Mouse (Mus musculus): Measurements from ENCODE around the gene Plpp6. TPM values are rescaled to one million over a fixed set of nuclear protein-coding genes. Genes with fewer than 3 reads are reported as not detected.
A peak's percentile ranks its signal among the peaks of the same experiment; 100 is the strongest.

Plpp6 gene
- 7.3 and 8.8 TPM in 2 replicates for polyA plus RNA-seq (2014; fragmentation: Nextera tagmentation; extraction: Ambion mirVana)

GRCm38 (mm10) chr19:28963842-28964551 is at the start of gene Plpp6:
Plpp6 (plus strand) TSS chr19:28963953.
- peak within 1 kb of the TSS; percentile 77 for H3K4me3 ChIP-seq (ENCODE audit: low read depth, low read length)
- H3K9ac ChIP-seq (ENCODE audit: low read length): peak within 1 kb of the TSS; percentile 84
- H3K4me2 ChIP-seq: peak within 1 kb of the TSS; percentile 92
- peak within 1 kb of the TSS; percentile 22; the same call in 1 of the 2 replicates for H3K27ac ChIP-seq (ENCODE audit: low read depth, low read length)
- WGBS: under 1% methylated on average over 49 of the region's 73 CpGs
- peaks cover 14% of the 10 kb centered on the region for H3K4me1 ChIP-seq (ENCODE audit: control insufficient read depth, insufficient read depth, low read length)
- no peaks in the 10 kb centered on the region for H3K36me3 ChIP-seq (ENCODE audit: control insufficient read depth, insufficient read depth, low read length)
- H3K9me3 ChIP-seq (ENCODE audit: control insufficient read depth, low read length): no peaks in the 10 kb centered on the region
- H3K27me3 ChIP-seq (ENCODE audit: control insufficient read depth, insufficient read depth, low read length): peaks cover 3% of the 10 kb centered on the region; the same call in 1 of the 2 replicates
- ATAC-seq (ENCODE audit: low FRiP score): peak; percentile 86
- peak; percentile 96 for DNase-seq (ENCODE audit: low spot score, missing footprints)

DNA sequence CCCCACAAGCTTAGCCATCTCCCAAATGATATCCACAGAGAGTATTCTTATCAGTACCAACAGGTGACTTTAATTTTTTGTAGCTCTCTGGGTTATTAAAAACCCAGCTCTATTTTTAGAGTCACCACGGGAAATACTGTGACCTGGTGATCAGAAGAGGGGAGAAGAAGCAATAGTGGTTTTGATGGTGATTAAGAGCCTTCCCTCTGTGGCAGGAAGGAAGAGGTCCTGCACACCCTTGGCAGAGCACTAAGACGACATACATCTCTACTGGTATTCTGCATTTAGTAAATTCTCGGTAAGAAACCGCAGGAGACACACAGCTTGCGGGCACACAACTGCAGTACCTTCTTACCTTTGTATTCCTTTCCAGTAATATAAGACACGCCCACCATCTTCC is 49.2 kb upstream of the Plpp6 start:
- H3K4me3 ChIP-seq (ENCODE audit: low read depth, low read length): no peak overlapping the region
- no peaks in the 10 kb centered on the region; the same call in 1 of the 2 replicates for H3K4me1 ChIP-seq (ENCODE audit: control insufficient read depth, insufficient read depth, low read length)
- ATAC-seq (ENCODE audit: low FRiP score): no peak
- H3K9ac ChIP-seq (ENCODE audit: low read length): no peak overlapping the region
- H3K27ac ChIP-seq (ENCODE audit: low read depth, low read length): no peak overlapping the region
- H3K36me3 ChIP-seq (ENCODE audit: control insufficient read depth, insufficient read depth, low read length): no peaks in the 10 kb centered on the region
- H3K27me3 ChIP-seq (ENCODE audit: control insufficient read depth, insufficient read depth, low read length): no peaks in the 10 kb centered on the region
- WGBS: 86% methylated on average over 6 of the region's 6 CpGs
- DNase-seq (ENCODE audit: low spot score, missing footprints): no peak
- H3K9me3 ChIP-seq (ENCODE audit: control insufficient read depth, low read length): no peaks in the 10 kb centered on the region
- no peak overlapping the region for H3K4me2 ChIP-seq

- ATAC-seq (ENCODE audit: low FRiP score) (no peak), DNase-seq (ENCODE audit: low spot score, missing footprints) (no peak)
- no peaks in the 10 kb centered on the region for H3K9me3 ChIP-seq (ENCODE audit: control insufficient read depth, low read length)
- no peak overlapping the region for H3K4me3 ChIP-seq (ENCODE audit: low read depth, low read length)
- 71% methylated on average over 2 of the region's 2 CpGs for WGBS
- no peaks in the 10 kb centered on the region for H3K36me3 ChIP-seq (ENCODE audit: control insufficient read depth, insufficient read depth, low read length)
- no peaks in the 10 kb centered on the region for H3K27me3 ChIP-seq (ENCODE audit: control insufficient read depth, insufficient read depth, low read length)
- H3K4me2 ChIP-seq: no peak overlapping the region
- H3K27ac ChIP-seq (ENCODE audit: low read depth, low read length): no peak overlapping the region
- no peaks in the 10 kb centered on the region; the same call in 1 of the 2 replicates for H3K4me1 ChIP-seq (ENCODE audit: control insufficient read depth, insufficient read depth, low read length)
- H3K9ac ChIP-seq (ENCODE audit: low read length): no peak overlapping the region
Observed at GRCm38 (mm10) chr19:28915602-28916250, 48.0 kb upstream of the Plpp6 start.

DNA sequence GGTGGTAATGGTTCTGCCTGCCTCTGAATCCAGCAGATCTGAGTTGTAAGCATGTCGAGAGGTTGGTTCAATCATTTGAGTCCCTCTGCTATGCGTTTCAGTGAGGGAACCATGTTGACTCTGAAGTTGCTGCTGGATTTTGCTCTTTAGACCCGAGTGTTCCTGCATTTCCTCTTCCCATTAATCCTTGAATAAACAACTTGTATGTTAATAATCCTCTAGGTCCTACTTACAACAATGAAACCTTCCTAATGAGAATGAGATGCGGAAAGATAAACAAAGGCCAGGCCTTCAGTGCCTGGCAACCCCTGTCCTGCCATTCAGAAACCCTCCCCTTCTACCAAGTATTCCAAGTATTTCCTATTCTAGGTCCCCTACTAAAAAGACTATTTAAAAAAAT is 47.3 kb upstream of the Plpp6 start:
- 53% methylated on average over 4 of the region's 4 CpGs for WGBS
- Histone ChIP-seq H3K4me1 (ENCODE audit: control insufficient read depth, insufficient read depth, low read length) (no peaks in the 10 kb centered on the region; the same call in 1 of the 2 replicates), H3K27me3 (ENCODE audit: control insufficient read depth, insufficient read depth, low read length) (no peaks in the 10 kb centered on the region), H3K9me3 (ENCODE audit: control insufficient read depth, low read length) (no peaks in the 10 kb centered on the region), H3K9ac (ENCODE audit: low read length) (no peak overlapping the region), H3K4me3 (ENCODE audit: low read depth, low read length) (no peak overlapping the region), H3K36me3 (ENCODE audit: control insufficient read depth, insufficient read depth, low read length) (no peaks in the 10 kb centered on the region), H3K4me2 (no peak overlapping the region), H3K27ac (ENCODE audit: low read depth, low read length) (no peak overlapping the region)
- ATAC-seq (ENCODE audit: low FRiP score): no peak
- no peak for DNase-seq (ENCODE audit: low spot score, missing footprints)

GRCm38 (mm10) chr19:28917839-28918238 is 45.9 kb upstream of the Plpp6 start:
- no peak overlapping the region for H3K4me3 ChIP-seq (ENCODE audit: low read depth, low read length)
- no peak overlapping the region for H3K27ac ChIP-seq (ENCODE audit: low read depth, low read length)
- no peak overlapping the region for H3K9ac ChIP-seq (ENCODE audit: low read length)
- no peaks in the 10 kb centered on the region for H3K27me3 ChIP-seq (ENCODE audit: control insufficient read depth, insufficient read depth, low read length)
- H3K36me3 ChIP-seq (ENCODE audit: control insufficient read depth, insufficient read depth, low read length): no peaks in the 10 kb centered on the region
- H3K4me1 ChIP-seq (ENCODE audit: control insufficient read depth, insufficient read depth, low read length): no peaks in the 10 kb centered on the region; the same call in 1 of the 2 replicates
- H3K4me2 ChIP-seq: no peak overlapping the region
- ATAC-seq (ENCODE audit: low FRiP score) (no peak), DNase-seq (ENCODE audit: low spot score, missing footprints) (peak; percentile 21)
- WGBS: 86% methylated on average over 5 of the region's 5 CpGs
- no peaks in the 10 kb centered on the region for H3K9me3 ChIP-seq (ENCODE audit: control insufficient read depth, low read length)

DNA sequence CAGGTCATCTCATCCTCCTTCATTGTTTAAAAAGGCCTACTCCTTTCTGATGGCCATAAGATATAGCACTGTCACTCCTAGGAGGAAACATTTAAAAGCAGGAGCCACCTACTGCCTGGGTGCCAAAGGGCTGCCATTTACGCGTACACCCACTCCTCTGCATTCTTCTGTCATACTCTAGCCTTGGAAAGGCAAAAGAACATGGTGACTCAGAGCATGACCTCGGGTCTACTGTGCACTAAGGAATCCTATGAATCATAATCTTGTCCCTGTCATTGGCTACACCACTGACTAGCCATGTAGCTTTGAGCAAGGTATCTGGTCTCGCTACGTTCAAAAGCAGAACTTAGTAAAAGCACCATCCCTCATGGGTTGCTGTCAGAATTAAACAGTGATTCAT is 37.4 kb upstream of the Plpp6 start:
- no peak overlapping the region for H3K4me2 ChIP-seq
- DNase-seq (ENCODE audit: low spot score, missing footprints): no peak
- H3K36me3 ChIP-seq (ENCODE audit: control insufficient read depth, insufficient read depth, low read length): no peaks in the 10 kb centered on the region
- no peak overlapping the region for H3K9ac ChIP-seq (ENCODE audit: low read length)
- H3K9me3 ChIP-seq (ENCODE audit: control insufficient read depth, low read length): no peaks in the 10 kb centered on the region
- no peaks in the 10 kb centered on the region for H3K4me1 ChIP-seq (ENCODE audit: control insufficient read depth, insufficient read depth, low read length)
- no peak overlapping the region for H3K27ac ChIP-seq (ENCODE audit: low read depth, low read length)
- no peaks in the 10 kb centered on the region for H3K27me3 ChIP-seq (ENCODE audit: control insufficient read depth, insufficient read depth, low read length)
- no peak for ATAC-seq (ENCODE audit: low FRiP score)
- no peak overlapping the region for H3K4me3 ChIP-seq (ENCODE audit: low read depth, low read length)
- WGBS: 89% methylated on average over 5 of the region's 5 CpGs

DNA sequence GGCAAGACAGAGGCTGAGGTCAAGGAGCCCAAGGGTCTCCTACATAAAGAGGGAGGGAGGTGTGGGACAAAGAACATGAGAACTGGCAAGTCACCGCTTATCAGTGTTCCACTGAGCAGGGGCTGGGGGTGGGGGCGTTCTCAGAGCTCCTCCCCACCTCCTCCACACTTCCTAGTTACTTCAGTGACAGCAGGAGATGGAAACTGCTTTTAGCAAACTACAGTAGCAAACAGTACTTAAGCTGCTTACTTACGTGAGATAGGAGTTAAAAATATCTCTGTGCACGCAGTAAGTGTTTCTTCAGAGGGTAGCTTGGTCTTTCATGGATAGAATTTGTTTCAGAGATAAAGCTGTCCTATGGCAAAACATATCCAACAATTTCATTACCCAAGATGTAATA is 36.4 kb upstream of the Plpp6 start:
- no peak overlapping the region for H3K4me2 ChIP-seq
- H3K9ac ChIP-seq (ENCODE audit: low read length): no peak overlapping the region
- ATAC-seq (ENCODE audit: low FRiP score): no peak

DNA sequence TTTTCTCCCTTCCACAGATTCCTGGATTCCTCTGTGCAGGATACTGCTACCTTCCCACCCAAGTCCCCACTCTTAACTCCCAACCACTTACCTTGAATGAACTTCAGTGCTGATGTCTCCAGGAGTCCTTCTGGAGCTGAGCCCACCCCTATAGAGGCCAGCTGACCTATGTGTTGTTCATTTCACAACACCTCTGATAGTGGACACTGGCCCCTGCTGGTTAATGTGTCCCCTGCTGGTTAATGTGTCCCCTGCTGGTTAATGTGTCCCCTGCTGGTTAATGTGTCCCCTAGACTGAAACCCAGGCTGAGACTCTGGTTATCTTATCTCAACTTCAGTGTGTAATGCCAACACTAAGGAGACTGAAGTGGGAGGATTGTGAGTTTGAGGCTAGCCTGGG is 34.7 kb upstream of the Plpp6 start:
- Histone ChIP-seq H3K27me3 (ENCODE audit: control insufficient read depth, insufficient read depth, low read length) (no peaks in the 10 kb centered on the region), H3K4me2 (no peak overlapping the region), H3K9ac (ENCODE audit: low read length) (no peak overlapping the region), H3K4me1 (ENCODE audit: control insufficient read depth, insufficient read depth, low read length) (no peaks in the 10 kb centered on the region), H3K36me3 (ENCODE audit: control insufficient read depth, insufficient read depth, low read length) (no peaks in the 10 kb centered on the region), H3K27ac (ENCODE audit: low read depth, low read length) (no peak overlapping the region), H3K4me3 (ENCODE audit: low read depth, low read length) (no peak overlapping the region), H3K9me3 (ENCODE audit: control insufficient read depth, low read length) (no peaks in the 10 kb centered on the region)
- DNase-seq (ENCODE audit: low spot score, missing footprints) (no peak), ATAC-seq (ENCODE audit: low FRiP score) (no peak)

More for the DNA sequence above, 36.4 kb upstream of the Plpp6 start:
- Histone ChIP-seq H3K27ac (ENCODE audit: low read depth, low read length) (no peak overlapping the region), H3K9me3 (ENCODE audit: control insufficient read depth, low read length) (no peaks in the 10 kb centered on the region), H3K4me3 (ENCODE audit: low read depth, low read length) (no peak overlapping the region), H3K4me1 (ENCODE audit: control insufficient read depth, insufficient read depth, low read length) (no peaks in the 10 kb centered on the region), H3K36me3 (ENCODE audit: control insufficient read depth, insufficient read depth, low read length) (no peaks in the 10 kb centered on the region), H3K27me3 (ENCODE audit: control insufficient read depth, insufficient read depth, low read length) (no peaks in the 10 kb centered on the region)
- 82% methylated on average over 4 of the region's 4 CpGs for WGBS
- DNase-seq (ENCODE audit: low spot score, missing footprints): no peak

- no peak overlapping the region for H3K9ac ChIP-seq (ENCODE audit: low read length)
- WGBS: 85% methylated on average over 3 of the region's 3 CpGs
- no peak overlapping the region for H3K4me3 ChIP-seq (ENCODE audit: low read depth, low read length)
- DNase-seq (ENCODE audit: low spot score, missing footprints): no peak
- H3K27me3 ChIP-seq (ENCODE audit: control insufficient read depth, insufficient read depth, low read length): no peaks in the 10 kb centered on the region
- H3K4me2 ChIP-seq: no peak overlapping the region
- H3K36me3 ChIP-seq (ENCODE audit: control insufficient read depth, insufficient read depth, low read length): no peaks in the 10 kb centered on the region
- H3K27ac ChIP-seq (ENCODE audit: low read depth, low read length): no peak overlapping the region
- no peaks in the 10 kb centered on the region for H3K9me3 ChIP-seq (ENCODE audit: control insufficient read depth, low read length)
- H3K4me1 ChIP-seq (ENCODE audit: control insufficient read depth, insufficient read depth, low read length): no peaks in the 10 kb centered on the region
- no peak for ATAC-seq (ENCODE audit: low FRiP score)
Observed at GRCm38 (mm10) chr19:28934897-28935296, 28.9 kb upstream of the Plpp6 start.

Data from midbrain, embryonic 11.5 days (tissue).